Mouse (Mus musculus) thymus, adult 2 months (tissue): ENCODE data around the gene Foxo6. TPM values are rescaled to one million over a fixed set of nuclear protein-coding genes. Genes with fewer than 3 reads are reported as not detected.

Experiments
- DNase-seq: peaks from one replicate; pipeline ENCODE4 v3.0.0; 2021
- H3K27ac ChIP-seq: fragments of 200-500 bp; 2 replicates; pipeline ENCODE4 v1.5.1; 2012; ENCODE audit warnings: low read length, control low read depth; ENCODE audit not compliant: control insufficient read depth, insufficient read depth
- H3K27me3 ChIP-seq: fragments of 200-500 bp; 2 replicates; pipeline ENCODE4 v1.6.1; 2012; ENCODE audit warnings: mild to moderate bottlenecking, low read length, moderate library complexity, mixed read lengths; ENCODE audit not compliant: control insufficient read depth, insufficient read depth
- H3K36me3 ChIP-seq: fragments of 200-500 bp; 2 replicates; pipeline ENCODE4 v1.6.1; 2012; ENCODE audit warnings: mild to moderate bottlenecking, low read length, moderate library complexity; ENCODE audit not compliant: control insufficient read depth, insufficient read depth
- H3K4me1 ChIP-seq: fragments of 200-500 bp; replicated peaks from 2 replicates; pipeline ENCODE4 v1.6.1; 2012; ENCODE audit warnings: low read length; ENCODE audit not compliant: control insufficient read depth, insufficient read depth
- H3K4me3 ChIP-seq: fragments of 200-500 bp; 2 replicates; pipeline ENCODE4 v1.5.1; 2012; ENCODE audit warnings: mild to moderate bottlenecking, low read length, control low read depth, moderate library complexity; ENCODE audit not compliant: control insufficient read depth, insufficient read depth
- CTCF ChIP-seq: fragments of 200-500 bp; IDR thresholded peaks from 2 replicates; pipeline ENCODE4 v1.5.1; 2012; ENCODE audit warnings: mild to moderate bottlenecking, control low read depth, low read length, moderate library complexity, borderline replicate concordance; ENCODE audit not compliant: control insufficient read depth, poor library complexity, insufficient read depth; ENCODE audit errors: extremely low read depth
- POLR2A ChIP-seq: fragments of 200-500 bp; IDR thresholded peaks from 2 replicates; pipeline ENCODE4 v1.6.1; 2012; ENCODE audit warnings: mild to moderate bottlenecking, low read length, control low read depth, moderate library complexity; ENCODE audit not compliant: control insufficient read depth, poor library complexity, insufficient read depth; ENCODE audit errors: extremely low read depth
- WGBS: fragments of 180-500 bp; shearing (Covaris S2); methylation state at CpG from one replicate; pipeline ENCODE4 v1.1.7; 2018; 5-methylcytosine and 5-hydroxymethylcytosine counted together
- polyA plus RNA-seq: library from polyadenylated mRNA; depleted of rRNA; stranded (reverse); fragments of >200 nt; gene quantifications from 2 replicates; pipeline ENCODE4 v1.2.3, GENCODE M21; 2012

Foxo6 gene
- polyA plus RNA-seq, 1 experiment: 0.82 TPM

DNA sequence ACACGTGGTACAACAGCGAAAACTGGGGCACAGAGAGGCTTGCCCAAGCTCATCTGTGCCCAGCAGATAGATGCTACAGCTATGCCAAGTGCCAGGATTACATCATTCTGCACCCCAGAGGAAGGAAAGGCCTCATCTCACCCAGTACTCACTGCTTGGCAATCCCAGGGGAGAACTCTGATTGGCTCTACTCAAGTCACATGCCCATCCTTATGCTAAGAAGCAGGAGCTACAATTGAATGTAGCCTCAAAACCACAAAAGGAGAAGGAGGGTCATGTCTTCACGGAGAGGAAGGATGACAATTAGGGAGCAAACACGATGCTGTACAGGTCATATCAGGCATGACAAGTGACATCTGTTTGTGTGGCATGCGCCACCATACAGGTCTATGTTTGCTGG, 26.2 kb upstream of the Foxo6 start:
- no peaks in the 10 kb centered on the region for H3K27me3 ChIP-seq
- 36% methylated on average over 5 of the region's 5 CpGs for WGBS
- H3K36me3 ChIP-seq: no peaks in the 10 kb centered on the region
- no peaks in the 10 kb centered on the region for H3K4me1 ChIP-seq
- no peak for DNase-seq
- TF ChIP-seq POLR2A: no peak
- TF ChIP-seq CTCF: no peak
- H3K4me3 ChIP-seq: no peak overlapping the region
- H3K27ac ChIP-seq: no peak overlapping the region

DNA sequence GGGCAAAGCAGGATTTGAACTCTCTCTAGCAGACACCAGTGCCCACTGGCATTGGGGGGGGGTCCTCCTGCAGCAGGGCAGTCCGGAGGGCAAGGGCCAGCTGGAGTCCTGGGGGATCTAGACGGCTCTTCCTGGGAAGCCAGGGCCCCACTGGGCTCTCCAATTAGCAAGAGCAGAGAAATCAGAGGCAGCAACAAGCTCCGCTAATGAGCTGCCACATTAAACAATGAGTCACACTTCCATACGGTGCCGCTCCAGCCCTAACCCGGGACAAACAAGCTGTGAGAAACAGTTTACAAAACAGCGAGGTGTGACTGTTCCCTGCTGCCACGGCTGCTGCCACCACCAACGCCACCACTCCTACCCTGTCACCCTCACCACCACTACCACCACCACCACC, 17.4 kb upstream of the Foxo6 start:
- Histone ChIP-seq H3K36me3 (no peaks in the 10 kb centered on the region), H3K27me3 (no peaks in the 10 kb centered on the region), H3K4me1 (no peaks in the 10 kb centered on the region), H3K27ac (no peak overlapping the region), H3K4me3 (no peak overlapping the region)
- TF ChIP-seq POLR2A (no peak), CTCF (no peak)
- no peak for DNase-seq
- WGBS: 38% methylated on average over 9 of the region's 9 CpGs

DNA sequence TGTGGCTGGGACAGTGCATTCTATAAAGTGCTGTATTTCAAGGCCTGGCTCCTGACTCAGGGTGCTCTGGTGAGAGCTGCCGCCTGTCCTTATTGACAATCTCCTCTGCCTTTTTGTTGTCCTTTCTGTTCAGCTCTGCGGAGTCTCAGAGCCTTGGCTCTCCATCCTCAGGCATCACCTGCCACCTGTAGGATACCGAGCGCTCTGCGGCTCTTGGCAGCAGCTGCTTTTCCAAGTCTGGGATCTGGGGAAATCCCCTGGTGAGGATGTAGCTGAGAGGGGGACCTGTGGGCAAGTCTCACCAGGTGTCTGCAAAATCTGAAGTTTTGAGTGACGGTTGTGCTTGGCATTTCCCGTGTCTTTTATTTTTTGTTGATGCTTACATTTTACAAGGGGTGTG, 12.1 kb upstream of the Foxo6 start:
- Histone ChIP-seq H3K4me1 (no peaks in the 10 kb centered on the region), H3K27me3 (no peaks in the 10 kb centered on the region), H3K4me3 (no peak overlapping the region), H3K27ac (no peak overlapping the region), H3K36me3 (no peaks in the 10 kb centered on the region)
- WGBS: 74% methylated on average over 7 of the region's 7 CpGs
- no peak for DNase-seq
- no peak for TF ChIP-seq POLR2A
- no peak for TF ChIP-seq CTCF

DNA sequence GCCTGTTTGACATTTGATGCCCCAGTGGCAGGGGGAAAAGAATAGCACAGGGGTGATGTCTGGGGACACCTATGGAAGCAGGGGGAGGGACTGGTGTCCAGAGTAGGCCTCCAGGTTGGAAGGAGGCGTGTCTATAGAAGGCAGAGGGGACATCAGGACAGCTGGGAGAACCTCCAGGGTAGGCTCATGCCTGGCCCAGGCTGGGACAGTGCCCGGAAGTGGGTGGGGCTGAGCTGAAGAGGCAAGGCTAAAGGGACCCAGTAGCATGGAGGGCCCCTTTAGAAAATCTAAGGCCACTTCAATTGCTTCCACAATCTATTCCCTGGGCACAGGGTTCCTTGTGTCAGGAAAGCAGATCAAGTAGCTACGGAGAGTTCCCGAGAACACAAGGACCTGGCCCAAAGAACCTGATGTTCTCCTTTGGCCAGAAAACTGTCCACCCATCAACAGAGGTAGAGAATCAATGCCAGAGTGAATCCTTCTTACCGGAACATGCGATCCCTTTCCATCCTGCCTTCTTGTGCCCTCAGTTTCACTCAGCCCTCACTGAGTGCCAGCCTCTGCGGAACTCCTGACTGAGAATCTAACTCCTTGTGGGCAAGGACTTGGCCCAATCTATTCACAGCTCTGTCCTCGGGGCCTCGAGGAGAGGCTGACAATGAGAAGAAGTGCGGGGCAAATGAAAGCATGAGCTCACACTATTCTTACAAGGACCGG, 4.1 kb upstream of the Foxo6 start:
- 89% methylated on average over 11 of the region's 11 CpGs for WGBS
- Histone ChIP-seq H3K4me3 (no peak overlapping the region), H3K4me1 (peaks cover 14% of the 10 kb centered on the region), H3K27ac (no peak overlapping the region), H3K27me3 (peaks cover 6% of the 10 kb centered on the region; the same call in 1 of the 2 replicates), H3K36me3 (no peaks in the 10 kb centered on the region)
- no peak for DNase-seq
- TF ChIP-seq POLR2A (no peak), CTCF (no peak)

DNA sequence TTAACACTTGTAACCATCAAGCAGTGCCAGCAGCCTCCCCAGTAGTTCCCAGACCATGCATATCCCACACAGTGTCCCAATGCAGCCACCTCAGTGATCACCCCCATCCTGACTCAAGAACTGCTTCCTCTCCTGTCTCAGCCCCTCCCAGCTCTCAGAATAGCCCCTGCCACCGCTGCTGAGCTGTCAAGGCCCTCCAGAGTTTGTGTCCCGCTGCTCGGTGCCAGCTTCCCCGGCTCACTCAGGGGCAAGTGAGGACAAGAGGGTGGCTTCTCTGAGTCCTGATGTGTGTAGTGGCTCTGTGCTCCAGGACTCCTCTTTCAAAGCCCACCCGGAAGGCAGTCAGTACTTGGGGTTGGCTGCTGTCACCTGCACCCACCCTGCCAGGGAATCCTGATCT, 3.3 kb upstream of the Foxo6 start:
- DNase-seq: no peak
- peaks cover 14% of the 10 kb centered on the region for H3K4me1 ChIP-seq
- H3K4me3 ChIP-seq: no peak overlapping the region
- peaks cover 6% of the 10 kb centered on the region; the same call in 1 of the 2 replicates for H3K27me3 ChIP-seq
- TF ChIP-seq POLR2A (no peak), CTCF (no peak)
- no peaks in the 10 kb centered on the region for H3K36me3 ChIP-seq
- no peak overlapping the region for H3K27ac ChIP-seq
- WGBS: 56% methylated on average over 5 of the region's 5 CpGs

DNA sequence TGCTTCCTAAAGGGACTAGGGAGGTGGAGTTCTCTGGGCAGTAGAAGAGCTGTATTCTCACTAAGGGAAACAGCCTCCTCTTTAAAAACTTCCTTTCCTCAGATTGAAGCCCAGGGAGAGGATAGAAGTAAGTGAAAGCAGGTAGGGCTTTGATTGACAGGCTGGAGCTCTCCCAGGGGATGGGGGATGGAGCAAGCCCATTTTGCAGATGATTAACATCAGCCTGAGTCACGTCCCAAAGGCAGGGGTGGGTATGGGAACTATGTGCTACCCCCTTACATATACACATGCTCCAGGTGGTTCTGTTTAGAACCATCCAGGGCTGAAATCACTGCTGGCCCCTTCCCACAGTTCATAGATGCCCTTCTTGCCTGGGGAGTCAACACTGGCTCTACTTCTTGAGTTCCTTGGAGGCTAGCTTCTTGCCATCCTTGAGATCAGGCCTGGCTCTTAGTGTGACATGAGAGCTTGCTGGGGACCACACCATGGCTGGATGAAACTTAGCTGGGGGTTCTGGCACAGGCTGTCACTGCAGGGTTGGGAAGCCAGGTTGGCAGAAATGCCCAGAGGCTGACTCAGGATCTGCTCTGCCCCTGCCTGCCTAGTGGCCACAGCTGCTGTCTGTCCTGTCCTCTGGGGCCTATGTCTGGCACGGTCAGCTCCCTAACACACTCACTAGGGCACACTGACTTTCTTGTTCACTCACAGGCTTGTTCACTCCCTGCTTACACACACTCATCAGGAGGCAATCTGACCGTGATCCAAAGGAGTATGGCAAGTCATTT, 2.2 kb upstream of the Foxo6 start:
- Histone ChIP-seq H3K27ac (no peak overlapping the region), H3K4me1 (peaks cover 14% of the 10 kb centered on the region), H3K4me3 (no peak overlapping the region), H3K36me3 (no peaks in the 10 kb centered on the region), H3K27me3 (peaks cover 6% of the 10 kb centered on the region; the same call in 1 of the 2 replicates)
- DNase-seq: no peak
- WGBS: 90% methylated on average over 3 of the region's 3 CpGs
- TF ChIP-seq CTCF: no peak
- no peak for TF ChIP-seq POLR2A
